Mouse (Mus musculus) thymus, adult 2 months (tissue): ENCODE measurements at regions not wholly inside any gene's neighbourhood (a gene's known extent, or its start where the extent isn't known, plus 50 kb on each side); places are given as distances from the start of the nearest gene placed in this dataset.

Experiments used
- CTCF ChIP-seq: fragments of 200-500 bp; IDR thresholded peaks from 2 replicates; pipeline ENCODE4 v1.5.1; 2012; ENCODE audit warnings: mild to moderate bottlenecking, control low read depth, low read length, moderate library complexity, borderline replicate concordance; ENCODE audit not compliant: control insufficient read depth, poor library complexity, insufficient read depth; ENCODE audit errors: extremely low read depth
- POLR2A ChIP-seq: fragments of 200-500 bp; IDR thresholded peaks from 2 replicates; pipeline ENCODE4 v1.6.1; 2012; ENCODE audit warnings: mild to moderate bottlenecking, low read length, control low read depth, moderate library complexity; ENCODE audit not compliant: control insufficient read depth, poor library complexity, insufficient read depth; ENCODE audit errors: extremely low read depth

DNA sequence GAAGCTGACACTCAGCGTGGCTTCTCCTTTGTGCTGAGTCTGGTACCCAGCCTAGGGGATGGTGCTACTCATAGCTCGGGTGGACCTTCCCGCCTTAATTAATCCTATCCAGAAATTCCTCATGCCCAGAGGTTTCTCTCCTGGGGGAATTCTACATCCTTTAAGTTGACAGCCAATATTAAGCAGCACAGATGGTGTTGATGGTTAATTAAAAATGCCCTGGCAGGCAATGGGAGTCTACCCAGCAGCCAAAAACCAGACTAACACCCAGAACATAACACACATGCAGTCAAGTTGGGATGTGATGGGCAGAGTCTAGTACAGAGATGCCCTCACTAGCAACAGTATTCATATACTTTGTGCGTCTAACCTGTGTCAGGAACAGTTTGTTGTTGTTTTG, 169.9 kb downstream of the Zfp36l2 start:
- TF ChIP-seq CTCF = no peak
- no peak for TF ChIP-seq POLR2A
